Mouse (Mus musculus) liver, embryonic 15.5 days (tissue): Measurements from ENCODE around the gene Elp5. TPM values are rescaled to one million over a fixed set of nuclear protein-coding genes. Genes with fewer than 3 reads are reported as not detected.
"Not testable (repeated sequence)": the region's sequence is repeated elsewhere in the genome, so short reads cannot be mapped to it uniquely, and the experiment has no call there.

ENCODE experiments used
- ATAC-seq: fragments of 200-750 bp; cut with Nextera tagmentation; 2 replicates; pipeline ENCODE4 v1.8.0; 2017; ENCODE audit warnings: moderate number of reproducible peaks, mild to moderate bottlenecking, moderate library complexity; ENCODE audit not compliant: insufficient read depth
- H3K27ac ChIP-seq: fragments of 300-500 bp; sonication (generic); replicated peaks from 2 replicates; pipeline ENCODE4 v1.5.1; 2015; ENCODE audit warnings: mild to moderate bottlenecking, inconsistent platforms
- H3K27me3 ChIP-seq: fragments of 300-500 bp; sonication (generic); 2 replicates; pipeline ENCODE4 v1.6.1; 2015; ENCODE audit warnings: mild to moderate bottlenecking, inconsistent platforms
- H3K36me3 ChIP-seq: fragments of 300-500 bp; sonication (generic); replicated peaks from 2 replicates; pipeline ENCODE4 v1.6.1; 2015; ENCODE audit warnings: moderate library complexity, mild to moderate bottlenecking, inconsistent platforms
- H3K4me1 ChIP-seq: fragments of 300-500 bp; sonication (generic); replicated peaks from 2 replicates; pipeline ENCODE4 v1.6.1; 2015; ENCODE audit warnings: inconsistent platforms
- H3K4me2 ChIP-seq: fragments of 300-500 bp; sonication (generic); 2 replicates; pipeline ENCODE4 v1.6.1; 2015; ENCODE audit warnings: moderate library complexity, mild to moderate bottlenecking, inconsistent platforms
- H3K4me3 ChIP-seq: fragments of 300-500 bp; sonication (generic); replicated peaks from 2 replicates; pipeline ENCODE4 v1.5.1; 2015; ENCODE audit warnings: mild to moderate bottlenecking, inconsistent platforms
- H3K9ac ChIP-seq: fragments of 300-500 bp; sonication (generic); 2 replicates; pipeline ENCODE4 v1.6.1; 2015; ENCODE audit warnings: moderate library complexity, mild to moderate bottlenecking, inconsistent platforms
- H3K9me3 ChIP-seq: fragments of 300-500 bp; sonication (generic); replicated peaks from 2 replicates; pipeline ENCODE4 v1.6.1; 2016; ENCODE audit warnings: inconsistent platforms
- WGBS: fragments of 180-500 bp; shearing (Covaris S2); methylation state at CpG from one replicate; pipeline ENCODE4 v1.1.7; 2015; ENCODE audit warnings: mixed read lengths; ENCODE audit not compliant: insufficient replicate concordance; 5-methylcytosine and 5-hydroxymethylcytosine counted together
- polyA plus RNA-seq: library from polyadenylated mRNA; unstranded; fragments of >200 nt; fragmentation: Nextera tagmentation; extraction: Ambion mirVana; gene quantifications from 2 replicates; pipeline ENCODE4 v1.2.1, GENCODE M21; 2015

Elp5 gene
- polyA plus RNA-seq, 1 experiment from 2014 or later: 58.1 TPM

- Histone ChIP-seq H3K9ac (no peak overlapping the region), H3K4me1 (peaks cover 36% of the 10 kb centered on the region), H3K4me3 (no peak overlapping the region), H3K9me3 (no peaks in the 10 kb centered on the region), H3K27me3 (peaks cover 34% of the 10 kb centered on the region), H3K4me2 (no peak overlapping the region), H3K36me3 (no peaks in the 10 kb centered on the region), H3K27ac (no peak overlapping the region)
- ATAC-seq: no peak
- 33% methylated on average over 3 of the region's 3 CpGs for WGBS
Measured at GRCm38 (mm10) chr11:69932254-69932653, 50.1 kb downstream of the Elp5 start.

GRCm38 (mm10) chr11:69931769-69932168 is 50.5 kb downstream of the Elp5 start:
- no peak for ATAC-seq
- Histone ChIP-seq H3K4me3 (no peak overlapping the region), H3K27ac (no peak overlapping the region; the same call in 1 of the 2 replicates), H3K27me3 (peaks cover 29% of the 10 kb centered on the region), H3K36me3 (no peaks in the 10 kb centered on the region), H3K4me1 (peaks cover 36% of the 10 kb centered on the region), H3K9me3 (no peaks in the 10 kb centered on the region), H3K4me2 (no peak overlapping the region), H3K9ac (no peak overlapping the region)
- 43% methylated on average over 8 of the region's 8 CpGs for WGBS

- no peak overlapping the region for H3K4me3 ChIP-seq
- no peak for ATAC-seq
- H3K9ac ChIP-seq: no peak overlapping the region
- no peaks in the 10 kb centered on the region for H3K36me3 ChIP-seq
- H3K27me3 ChIP-seq: peaks cover 22% of the 10 kb centered on the region
- no peak overlapping the region for H3K27ac ChIP-seq
- H3K4me1 ChIP-seq: peaks cover 29% of the 10 kb centered on the region
- no peaks in the 10 kb centered on the region for H3K9me3 ChIP-seq
- 43% methylated on average over 3 of the region's 3 CpGs for WGBS
- H3K4me2 ChIP-seq: no peak overlapping the region
Measured at GRCm38 (mm10) chr11:69930967-69931537, 51.3 kb downstream of the Elp5 start.

GRCm38 (mm10) chr11:69930176-69930575 is 52.1 kb downstream of the Elp5 start:
- not testable (repeated sequence) for H3K4me2 ChIP-seq

GRCm38 (mm10) chr11:69929712-69930111 is 52.6 kb downstream of the Elp5 start:
- Histone ChIP-seq H3K9ac (no peak overlapping the region), H3K4me1 (peaks cover 15% of the 10 kb centered on the region), H3K4me2 (no peak overlapping the region), H3K9me3 (no peaks in the 10 kb centered on the region), H3K27ac (no peak overlapping the region), H3K4me3 (no peak overlapping the region), H3K36me3 (no peaks in the 10 kb centered on the region), H3K27me3 (peaks cover 9% of the 10 kb centered on the region)
- no peak for ATAC-seq
- WGBS: 35% methylated on average over 4 of the region's 4 CpGs

More at GRCm38 (mm10) chr11:69930176-69930575, 52.1 kb downstream of the Elp5 start:
- H3K4me1 ChIP-seq: peaks cover 20% of the 10 kb centered on the region
- not testable (repeated sequence) for H3K4me3 ChIP-seq, H3K9me3 ChIP-seq, ATAC-seq, H3K36me3 ChIP-seq, H3K27ac ChIP-seq, H3K9ac ChIP-seq
- 79% methylated on average over 8 of the region's 8 CpGs for WGBS
- peaks cover 13% of the 10 kb centered on the region for H3K27me3 ChIP-seq

GRCm38 (mm10) chr11:69927501-69927900 is 54.8 kb downstream of the Elp5 start:
- 84% methylated on average over 2 of the region's 2 CpGs for WGBS
- no peak for ATAC-seq
- Histone ChIP-seq H3K27ac (no peak overlapping the region), H3K4me3 (no peak overlapping the region), H3K36me3 (no peaks in the 10 kb centered on the region), H3K4me2 (no peak overlapping the region), H3K9me3 (no peaks in the 10 kb centered on the region), H3K9ac (no peak overlapping the region), H3K4me1 (peaks cover 21% of the 10 kb centered on the region), H3K27me3 (no peaks in the 10 kb centered on the region)

GRCm38 (mm10) chr11:69922796-69923195 is 59.5 kb downstream of the Elp5 start:
- WGBS: 62% methylated on average over 3 of the region's 3 CpGs
- Histone ChIP-seq H3K27ac (peak overlapping the region; percentile 97), H3K9me3 (no peaks in the 10 kb centered on the region), H3K4me2 (peak overlapping the region; percentile 90), H3K4me1 (peaks cover 41% of the 10 kb centered on the region), H3K9ac (peak overlapping the region; percentile 67), H3K27me3 (no peaks in the 10 kb centered on the region), H3K36me3 (peaks cover 17% of the 10 kb centered on the region), H3K4me3 (peak overlapping the region; percentile 88)
- ATAC-seq: no peak

- peaks cover 48% of the 10 kb centered on the region for H3K4me1 ChIP-seq
Measured at GRCm38 (mm10) chr11:69922012-69922756, 60.1 kb downstream of the Elp5 start.

GRCm38 (mm10) chr11:69921114-69922011 is 61.0 kb downstream of the Elp5 start, which contains the start of gene Eif5a:
TSS of gene Eif5a (minus strand) at chr11:69921958.
- Histone ChIP-seq H3K9me3 (no peaks in the 10 kb centered on the region), H3K4me1 (peaks cover 56% of the 10 kb centered on the region), H3K27ac (peak within 1 kb of the TSS; percentile 97), H3K27me3 (no peaks in the 10 kb centered on the region), H3K36me3 (peaks cover 32% of the 10 kb centered on the region), H3K4me3 (peak within 1 kb of the TSS; percentile 88), H3K4me2 (peak within 1 kb of the TSS; percentile 90), H3K9ac (peak within 1 kb of the TSS; percentile 97)
- WGBS: under 1% methylated on average over 78 of the region's 78 CpGs
- ATAC-seq: peak; percentile 90

More at GRCm38 (mm10) chr11:69922012-69922756, 60.1 kb downstream of the Elp5 start:
- WGBS: 3% methylated on average over 12 of the region's 12 CpGs
- peak overlapping the region; percentile 90 for H3K4me2 ChIP-seq
- H3K36me3 ChIP-seq: peaks cover 23% of the 10 kb centered on the region
- peak overlapping the region; percentile 97 for H3K27ac ChIP-seq
- peak overlapping the region; percentile 88 for H3K4me3 ChIP-seq
- no peaks in the 10 kb centered on the region for H3K27me3 ChIP-seq
- ATAC-seq: no peak
- peak overlapping the region; percentile 67 for H3K9ac ChIP-seq
- H3K9me3 ChIP-seq: no peaks in the 10 kb centered on the region

- peak overlapping the region; percentile 97 for H3K27ac ChIP-seq
- peak overlapping the region; percentile 88 for H3K4me3 ChIP-seq
- H3K4me1 ChIP-seq: peaks cover 65% of the 10 kb centered on the region
- ATAC-seq: peak; percentile 11
- H3K36me3 ChIP-seq: peaks cover 41% of the 10 kb centered on the region
- H3K9ac ChIP-seq: peak overlapping the region; percentile 97
- no peaks in the 10 kb centered on the region for H3K27me3 ChIP-seq
- H3K9me3 ChIP-seq: no peaks in the 10 kb centered on the region
- peak overlapping the region; percentile 90 for H3K4me2 ChIP-seq
- WGBS: under 1% methylated on average over 63 of the region's 65 CpGs
Measured at GRCm38 (mm10) chr11:69920266-69921031, 61.9 kb downstream of the Elp5 start.
